In genomic region chr17:65613463-65614412, GRCm38 (mm10) we compare ENCODE assay signal across 8 mouse cellular contexts. TPM values are rescaled to one million over a fixed set of nuclear protein-coding genes. Genes with fewer than 3 reads are reported as not detected.
DNase-seq lines count a peak whose midpoint lies in the region; ATAC-seq and TF ChIP-seq lines count a peak whose summit lies in the region.

Vapa (minus strand) TSS chr17:65613555.

- H3ac ChIP-seq in C2C12 (ENCODE audit: control insufficient read depth, insufficient read length, low read depth), result peak within 1 kb of the TSS; percentile 97
- peak within 1 kb of the TSS; percentile 93 for H3ac ChIP-seq in myocyte (ENCODE audit: control insufficient read depth, insufficient read length)

- H3K4me1 ChIP-seq in erythroblast, embryonic 14.5 days (ENCODE audit: control insufficient read depth), result peaks cover 43% of the 10 kb centered on the region
- peaks cover 22% of the 10 kb centered on the region for H3K4me1 ChIP-seq in heart, embryonic 11.5 days (ENCODE audit: control insufficient read depth, insufficient read depth, low read length)
- H3K4me1 ChIP-seq in kidney, embryonic 16.5 days (ENCODE audit: insufficient read depth, low read length), result peaks cover 22% of the 10 kb centered on the region
- peaks cover 10% of the 10 kb centered on the region for H3K4me1 ChIP-seq in liver, adult 2 months (ENCODE audit: control insufficient read depth, insufficient read depth, low read length)

- H3K79me2 ChIP-seq in C2C12 (ENCODE audit: control insufficient read depth, insufficient read depth) (peaks cover 47% of the 10 kb centered on the region), myocyte (ENCODE audit: control insufficient read depth, insufficient read depth) (peaks cover 39% of the 10 kb centered on the region)
- peaks cover 20% of the 10 kb centered on the region for H3K79me2 ChIP-seq in liver, adult 2 months (ENCODE audit: control insufficient read depth, insufficient read depth, low read length)

- peak; percentile 94 for TF ChIP-seq POLR2A in brain, embryonic 14.5 days (IDR thresholded peaks at IDR 0.05; ENCODE audit: borderline replicate concordance, extremely low read depth, insufficient read depth, insufficient read length, poor library complexity, severe bottlenecking)
- peak; percentile 84 for TF ChIP-seq POLR2A in liver, adult 2 months (IDR thresholded peaks at IDR 0.05; ENCODE audit: extremely low read depth, insufficient read depth, low read length)
- peak; percentile 86 for TF ChIP-seq POLR2A in myocyte (IDR thresholded peaks at IDR 0.05; ENCODE audit: insufficient read length, low read depth)

- peak within 1 kb of the TSS; percentile 99 for H3K27ac ChIP-seq in heart, embryonic 11.5 days (ENCODE audit: low read depth, low read length)
- peak within 1 kb of the TSS; percentile 99 for H3K27ac ChIP-seq in kidney, embryonic 16.5 days (ENCODE audit: low read length)
- peak within 1 kb of the TSS; percentile 95 for H3K27ac ChIP-seq in liver, adult 2 months (replicated peaks; ENCODE audit: insufficient read depth, low read depth, low read length)

- peaks cover 9% of the 10 kb centered on the region for H3K36me3 ChIP-seq in C2C12 (ENCODE audit: control insufficient read depth, insufficient read depth)
- peaks cover 17% of the 10 kb centered on the region for H3K36me3 ChIP-seq in erythroblast, embryonic 14.5 days (ENCODE audit: control insufficient read depth)
- no peaks in the 10 kb centered on the region for H3K36me3 ChIP-seq in heart, embryonic 11.5 days (ENCODE audit: control insufficient read depth, insufficient read depth, low read length)
- H3K36me3 ChIP-seq in kidney, embryonic 16.5 days (ENCODE audit: insufficient read depth, low read length), result no peaks in the 10 kb centered on the region
- no peaks in the 10 kb centered on the region for H3K36me3 ChIP-seq in liver, adult 2 months (ENCODE audit: control insufficient read depth, insufficient read depth, low read length)
- no peaks in the 10 kb centered on the region for H3K36me3 ChIP-seq in myocyte (ENCODE audit: control insufficient read depth, insufficient read depth)
- no peaks in the 10 kb centered on the region for H3K36me3 ChIP-seq in splenic B cell, adult 2 months (ENCODE audit: control insufficient read depth, insufficient read depth, low read length, poor library complexity, severe bottlenecking)

- no peak for TF ChIP-seq CTCF in C2C12 (IDR thresholded peaks at IDR 0.05; ENCODE audit: control insufficient read depth, insufficient read depth, insufficient read length)
- no peak for TF ChIP-seq CTCF in brain, embryonic 14.5 days (IDR thresholded peaks at IDR 0.05; ENCODE audit: borderline replicate concordance, extremely low read depth, insufficient read depth, insufficient read length)
- TF ChIP-seq CTCF in liver, adult 2 months (IDR thresholded peaks at IDR 0.05; ENCODE audit: low read depth, low read length), result no peak

- peak within 1 kb of the TSS; percentile 99 for H3K9ac ChIP-seq in heart, embryonic 11.5 days (ENCODE audit: low read depth, low read length)
- peak within 1 kb of the TSS; percentile 99 for H3K9ac ChIP-seq in kidney, embryonic 16.5 days (replicated peaks; ENCODE audit: low read length)
- peak within 1 kb of the TSS; percentile 99 for H3K9ac ChIP-seq in liver, adult 2 months (ENCODE audit: low read depth, low read length)

- H3K4me3 ChIP-seq in C2C12 (ENCODE audit: insufficient read depth, poor library complexity, severe bottlenecking), result peak within 1 kb of the TSS; percentile 95
- H3K4me3 ChIP-seq in erythroblast, embryonic 14.5 days (replicated peaks), result peak within 1 kb of the TSS; percentile 99
- H3K4me3 ChIP-seq in heart, embryonic 11.5 days (ENCODE audit: low read depth, low read length), result peak within 1 kb of the TSS; percentile 99
- peak within 1 kb of the TSS; percentile 89 for H3K4me3 ChIP-seq in kidney, embryonic 16.5 days (ENCODE audit: low read length)
- peak within 1 kb of the TSS; percentile 99 for H3K4me3 ChIP-seq in liver, adult 2 months (ENCODE audit: insufficient read depth, low read depth, low read length)
- peak within 1 kb of the TSS; percentile 45 for H3K4me3 ChIP-seq in myocyte

- no peaks in the 10 kb centered on the region for H3K27me3 ChIP-seq in C2C12 (ENCODE audit: control insufficient read depth, insufficient read depth, insufficient read length)
- H3K27me3 ChIP-seq in erythroblast, embryonic 14.5 days (ENCODE audit: control insufficient read depth), result peaks cover 2% of the 10 kb centered on the region; the same call in 1 of the 2 replicates
- no peaks in the 10 kb centered on the region for H3K27me3 ChIP-seq in heart, embryonic 11.5 days (ENCODE audit: control insufficient read depth, insufficient read depth, low read length)
- H3K27me3 ChIP-seq in kidney, embryonic 16.5 days (ENCODE audit: insufficient read depth, low read length), result no peaks in the 10 kb centered on the region
- H3K27me3 ChIP-seq in liver, adult 2 months (ENCODE audit: control insufficient read depth, insufficient read depth, low read length), result no peaks in the 10 kb centered on the region
- no peaks in the 10 kb centered on the region for H3K27me3 ChIP-seq in myocyte (ENCODE audit: control insufficient read depth, insufficient read depth, insufficient read length)
- no peaks in the 10 kb centered on the region for H3K27me3 ChIP-seq in splenic B cell, adult 2 months (ENCODE audit: control insufficient read depth, insufficient read depth, low read length, poor library complexity, severe bottlenecking)

- ATAC-seq in heart, embryonic 11.5 days (replicated peaks; ENCODE audit: insufficient number of reproducible peaks, low FRiP score, low TSS enrichment), result peak; percentile 91
- peak; percentile 95 for ATAC-seq in kidney, embryonic 16.5 days (ENCODE audit: low FRiP score, low TSS enrichment)

- DNase-seq in brain, embryonic 14.5 days (ENCODE audit: low read depth), result peak; percentile 99
- peak; percentile 93 for DNase-seq in liver, adult 2 months (ENCODE audit: extremely low read depth, low read depth, low spot score)
- peak; percentile 99 for DNase-seq in splenic B cell, adult 2 months (ENCODE audit: low read depth, low spot score)

- under 1% methylated on average over 82 of the region's 85 CpGs for WGBS in heart, embryonic 11.5 days (ENCODE audit: insufficient replicate concordance)
- under 1% methylated on average over 70 of the region's 85 CpGs for WGBS in kidney, embryonic 16.5 days
- WGBS in liver, adult 2 months, result under 1% methylated on average over 85 of the region's 85 CpGs

- H3K9me3 ChIP-seq in erythroblast, embryonic 14.5 days (ENCODE audit: control insufficient read depth, low read length), result no peaks in the 10 kb centered on the region
- H3K9me3 ChIP-seq in heart, embryonic 11.5 days (replicated peaks; ENCODE audit: control insufficient read depth, low read length), result no peaks in the 10 kb centered on the region
- H3K9me3 ChIP-seq in kidney, embryonic 16.5 days (ENCODE audit: low read length), result no peaks in the 10 kb centered on the region

- peak within 1 kb of the TSS; percentile 82 for H3K4me2 ChIP-seq in heart, embryonic 11.5 days
- H3K4me2 ChIP-seq in kidney, embryonic 16.5 days (replicated peaks; ENCODE audit: low read depth, low read length), result peak within 1 kb of the TSS; percentile 64
- H3K4me2 ChIP-seq in myocyte (ENCODE audit: low read depth), result peak within 1 kb of the TSS; percentile 92

- peaks cover 42% of the 10 kb centered on the region for H3K79me3 ChIP-seq in C2C12 (ENCODE audit: low read depth)

TF ChIP-seq in C2C12, 6 proteins besides CTCF, POLR2A, EP300 and RAD21:
- TF ChIP-seq USF1 (IDR thresholded peaks at IDR 0.05; ENCODE audit: low read depth) (peak; percentile 95), FOSL1 (IDR thresholded peaks at IDR 0.05; ENCODE audit: insufficient read depth, low read length, poor library complexity, severe bottlenecking) (no peak), CEBPB (IDR thresholded peaks at IDR 0.05; ENCODE audit: low read depth) (no peak), MAX (IDR thresholded peaks at IDR 0.05) (peak; percentile 76), MYOD1 (IDR thresholded peaks at IDR 0.05; ENCODE audit: control insufficient read depth, insufficient read length, low read depth) (no peak), MYOG (IDR thresholded peaks at IDR 0.05; ENCODE audit: control insufficient read depth, extremely low read depth, insufficient read length) (no peak)

TF ChIP-seq in myocyte, 11 proteins besides CTCF, POLR2A, EP300 and RAD21:
- TF ChIP-seq MAX (IDR thresholded peaks at IDR 0.05; ENCODE audit: low read depth) (no peak), E2F4 (IDR thresholded peaks at IDR 0.05; ENCODE audit: insufficient read depth) (no peak), POLR2AphosphoS2 (IDR thresholded peaks at IDR 0.05; ENCODE audit: insufficient read length, low read depth) (peak; percentile 98), TCF3 (IDR thresholded peaks at IDR 0.05; ENCODE audit: insufficient read length, low read depth) (no peak), CEBPB (IDR thresholded peaks at IDR 0.05; ENCODE audit: insufficient read depth, poor library complexity, severe bottlenecking) (no peak), REST (IDR thresholded peaks at IDR 0.05; ENCODE audit: insufficient read depth, insufficient read length) (peak; percentile 29), USF1 (IDR thresholded peaks at IDR 0.05; ENCODE audit: low read depth) (peak; percentile 94), TCF12 (IDR thresholded peaks at IDR 0.05; ENCODE audit: insufficient read depth, poor library complexity, severe bottlenecking) (no peak), MYOD1 (IDR thresholded peaks at IDR 0.05; ENCODE audit: control insufficient read depth in 1 of 3, insufficient read length in 2 of 3, low read depth in 2 of 3) (peak in 1 of 3 experiments; percentile 59), SRF (IDR thresholded peaks at IDR 0.05; ENCODE audit: control insufficient read depth, insufficient read length, low read depth) (no peak), MYOG (IDR thresholded peaks at IDR 0.05; ENCODE audit: control insufficient read depth in 1 of 3, insufficient read depth in 1 of 3, insufficient read length in 2 of 3, low read depth in 2 of 3) (peak in 2 of 3 experiments; percentile 20 to 45)

RNA-seq across cellular contexts. Expression of gene Vapa, which starts in this region (rescaled TPM):
- polyA plus RNA-seq in C2C12 (2012; fragmentation: generic; extraction: Trizol), result 58.3 TPM
- 75.9 and 76.7 TPM in 2 replicates for polyA plus RNA-seq in brain, embryonic 14.5 days (2012; rRNA removed)
- polyA plus RNA-seq in erythroblast, embryonic 14.5 days (2012), result 3.1 and 3.7 TPM in 2 replicates
- 172 and 173 TPM in 2 replicates for polyA plus RNA-seq in heart, embryonic 11.5 days (2014; fragmentation: Nextera tagmentation; extraction: Ambion mirVana)
- 160 and 165 TPM in 2 replicates for polyA plus RNA-seq in kidney, embryonic 16.5 days (2015; fragmentation: Nextera tagmentation; extraction: Ambion mirVana)
- 48.9 and 51.7 TPM in 2 replicates for total RNA-seq in liver, adult 2 months (2014; rRNA removed)
- polyA plus RNA-seq in liver, adult 2 months (2012; rRNA removed), result 17.9 and 19.0 TPM in 2 replicates
- 78.9 TPM for polyA plus RNA-seq in myocyte (2012; fragmentation: generic; extraction: Trizol)

Comparison
In these comparisons a context has a peak if more than half of its experiments do, and no peak if none do; other contexts are left out.
1. Peak in every context shown above with its lines: DNase-seq, ATAC-seq, H3K4me3 ChIP-seq and H3K27ac ChIP-seq.
2. H3K4me3 ChIP-seq: peak in every context shown above with its lines; median percentile 99 in erythroblast, embryonic 14.5 days; 99 in heart, embryonic 11.5 days; 99 in liver, adult 2 months; 95 in C2C12; 89 in kidney, embryonic 16.5 days; 45 in myocyte.